Mouse (Mus musculus) spleen, adult 2 months (tissue): ENCODE results near the gene Clip4.

Source experiments
- CTCF ChIP-seq: fragments of 200-500 bp; IDR thresholded peaks from 2 replicates; pipeline ENCODE4 v1.5.1; 2011; ENCODE audit warnings: mild to moderate bottlenecking, inconsistent platforms; ENCODE audit not compliant: insufficient read depth, insufficient read length, insufficient replicate concordance; ENCODE audit errors: extremely low read depth
- POLR2A ChIP-seq: fragments of 200-500 bp; IDR thresholded peaks from 2 replicates; pipeline ENCODE4 v1.6.1; 2011; ENCODE audit warnings: low read depth, low read length, inconsistent platforms

DNA sequence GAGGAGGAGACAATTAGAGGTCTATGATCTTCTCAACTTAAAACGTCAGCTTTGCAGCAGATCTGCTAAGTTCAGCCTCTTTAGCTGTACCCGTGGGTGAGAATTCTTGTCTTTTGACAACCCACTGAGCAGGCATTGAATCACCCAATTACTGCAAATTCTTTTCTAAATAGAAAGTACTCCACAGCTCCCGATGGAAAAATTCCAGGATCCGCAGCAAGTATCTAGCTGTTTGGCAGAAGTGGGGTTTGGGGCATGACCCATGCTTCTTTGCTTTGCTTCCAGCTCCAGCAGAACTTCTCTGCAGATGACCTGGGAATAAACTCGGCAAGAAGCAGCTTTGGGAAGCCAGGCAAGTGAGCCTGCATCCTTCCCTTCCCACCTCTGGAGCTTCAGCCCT, 25.3 kb upstream of the Clip4 start:
- no peak for TF ChIP-seq CTCF
- no peak for TF ChIP-seq POLR2A
